Mouse (Mus musculus) olfactory bulb, adult 2 months (tissue): ENCODE data around the gene Coro7.

ENCODE experiments used
- CTCF ChIP-seq: fragments of 200-500 bp; IDR thresholded peaks from 2 replicates; pipeline ENCODE4 v1.5.1; 2012; ENCODE audit warnings: low read depth, mild to moderate bottlenecking, low read length, moderate library complexity; ENCODE audit not compliant: insufficient read depth
- POLR2A ChIP-seq: fragments of 200-500 bp; IDR thresholded peaks from 2 replicates; pipeline ENCODE4 v1.6.1; 2012; ENCODE audit warnings: mild to moderate bottlenecking, low read depth, low read length, moderate library complexity; ENCODE audit not compliant: insufficient read depth

- no peak for TF ChIP-seq CTCF
- TF ChIP-seq POLR2A = no peak
Observed at GRCm38 (mm10) chr16:4646831-4647230, 32.7 kb downstream of the Coro7 start.
